Mouse (Mus musculus): ENCODE data around the gene Tspan15. TPM values are rescaled to one million over a fixed set of nuclear protein-coding genes. Genes with fewer than 3 reads are reported as not detected.

Tspan15 gene
- polyA plus RNA-seq, 1 experiment, result 55.0 TPM

GRCm38 (mm10) chr10:62143820-62144219 lies 87.2 kb downstream of the Tspan15 start, which contains the start of gene Fam241b:
Gene Fam241b (minus strand): TSS chr10:62143920.
- WGBS, result 83% methylated on average over 8 of the region's 8 CpGs
- no peak for DNase-seq
- H3K4me3 ChIP-seq (replicated peaks; ENCODE audit: insufficient read depth, low read depth, low read length), result no peak within 1 kb of the TSS
- H3K4me1 ChIP-seq (ENCODE audit: control insufficient read depth, insufficient read depth, low read length), result peaks cover 17% of the 10 kb centered on the region
- no peaks in the 10 kb centered on the region for H3K27me3 ChIP-seq (ENCODE audit: control insufficient read depth, insufficient read depth, low read length)
- TF ChIP-seq POLR2A (IDR thresholded peaks at IDR 0.05; ENCODE audit: borderline replicate concordance, insufficient read depth, low read length), result no peak
- no peak for TF ChIP-seq CTCF (IDR thresholded peaks at IDR 0.05; ENCODE audit: borderline replicate concordance, insufficient read depth, low read depth, low read length)
- H3K27ac ChIP-seq (ENCODE audit: insufficient read depth, low read length), result no peak within 1 kb of the TSS

- Histone ChIP-seq H3K27ac (ENCODE audit: insufficient read depth, low read length) (no peak overlapping the region), H3K4me3 (replicated peaks; ENCODE audit: insufficient read depth, low read depth, low read length) (no peak overlapping the region), H3K4me1 (ENCODE audit: control insufficient read depth, insufficient read depth, low read length) (no peaks in the 10 kb centered on the region), H3K27me3 (ENCODE audit: control insufficient read depth, insufficient read depth, low read length) (no peaks in the 10 kb centered on the region; the same call in 1 of the 2 replicates)
- TF ChIP-seq CTCF (IDR thresholded peaks at IDR 0.05; ENCODE audit: borderline replicate concordance, insufficient read depth, low read depth, low read length) (no peak), POLR2A (IDR thresholded peaks at IDR 0.05; ENCODE audit: borderline replicate concordance, insufficient read depth, low read length) (no peak)
- 40% methylated on average over 3 of the region's 3 CpGs for WGBS
- DNase-seq, result no peak
These were observed 93.0 kb downstream of the Tspan15 start for GRCm38 (mm10) chr10:62138040-62138439.

GRCm38 (mm10) chr10:62137150-62137549 lies 93.9 kb downstream of the Tspan15 start:
- DNase-seq, result no peak
- Histone ChIP-seq H3K27ac (ENCODE audit: insufficient read depth, low read length) (no peak overlapping the region), H3K27me3 (ENCODE audit: control insufficient read depth, insufficient read depth, low read length) (no peaks in the 10 kb centered on the region; the same call in 1 of the 2 replicates), H3K4me3 (replicated peaks; ENCODE audit: insufficient read depth, low read depth, low read length) (no peak overlapping the region), H3K4me1 (ENCODE audit: control insufficient read depth, insufficient read depth, low read length) (no peaks in the 10 kb centered on the region)
- 34% methylated on average over 4 of the region's 4 CpGs for WGBS
- TF ChIP-seq POLR2A (IDR thresholded peaks at IDR 0.05; ENCODE audit: borderline replicate concordance, insufficient read depth, low read length) (no peak), CTCF (IDR thresholded peaks at IDR 0.05; ENCODE audit: borderline replicate concordance, insufficient read depth, low read depth, low read length) (no peak)

GRCm38 (mm10) chr10:62135696-62136470 lies 95.2 kb downstream of the Tspan15 start:
- no peaks in the 10 kb centered on the region; the same call in 1 of the 2 replicates for H3K27me3 ChIP-seq (ENCODE audit: control insufficient read depth, insufficient read depth, low read length)
- H3K4me3 ChIP-seq (replicated peaks; ENCODE audit: insufficient read depth, low read depth, low read length), result no peak overlapping the region
- H3K27ac ChIP-seq (ENCODE audit: insufficient read depth, low read length), result no peak overlapping the region
- WGBS, result 9% methylated on average over 8 of the region's 8 CpGs
- no peak for TF ChIP-seq POLR2A (IDR thresholded peaks at IDR 0.05; ENCODE audit: borderline replicate concordance, insufficient read depth, low read length)
- no peak for TF ChIP-seq CTCF (IDR thresholded peaks at IDR 0.05; ENCODE audit: borderline replicate concordance, insufficient read depth, low read depth, low read length)
- DNase-seq, result no peak
- H3K4me1 ChIP-seq (ENCODE audit: control insufficient read depth, insufficient read depth, low read length), result no peaks in the 10 kb centered on the region

Other genes starting within 250 kb of the Tspan15 start
- 0.13 and 0.18 TPM in 2 replicates for gene Neurog3, start 98.2 kb downstream of the Tspan15 start, polyA plus RNA-seq (2012; rRNA removed)
- gene Fam241b, start 87.3 kb downstream of the Tspan15 start, polyA plus RNA-seq (2012; rRNA removed), result 71.8 and 74.2 TPM in 2 replicates
- 0.07 TPM in 1 of 2 replicates, not detected in the other for gene Tacr2, start 21.2 kb upstream of the Tspan15 start, polyA plus RNA-seq (2012; rRNA removed)
- 206 and 213 TPM in 2 replicates for gene Hk1, start 148.7 kb upstream of the Tspan15 start, polyA plus RNA-seq (2012; rRNA removed)
- 1.7 and 2.6 TPM in 2 replicates for gene Hkdc1, start 191.2 kb upstream of the Tspan15 start, polyA plus RNA-seq (2012; rRNA removed)
- gene 4930507D05Rik, start 218.2 kb upstream of the Tspan15 start, polyA plus RNA-seq (2012; rRNA removed), result 0.49 and 0.70 TPM in 2 replicates
- gene Supv3l1, start 218.5 kb upstream of the Tspan15 start, polyA plus RNA-seq (2012; rRNA removed), result 37.3 TPM in 2 replicates